ENCODE assay signal across 20 mouse cellular contexts in genomic region chr14:48836071-48836470, GRCm38 (mm10).
DNase-seq lines count a peak whose midpoint lies in the region; TF ChIP-seq lines count a peak whose summit lies in the region.
"Had no signal": no experiment of that assay in that cellular context is flagged by ENCODE, and none has a peak within 500 bp of the region (broad histone marks: within the 10 kb centered on the region; RNA-seq: fewer than 3 reads in every experiment).

No protein-coding gene starts in this region.

- intact Hi-C loops in heart, postnatal 14 days (cut with DNase I), result no loop called here
- intact Hi-C loops in left cerebral cortex, postnatal 4 days (cut with DNase I), result no loop called here

- peak; percentile 45 for DNase-seq in heart, adult 11 months
- DNase-seq in heart, postnatal 14 days, result no peak
- DNase-seq in kidney, postnatal 14 days, result peak; percentile 3
- DNase-seq in kidney, postnatal 25 days, result no peak
- DNase-seq in 3T3-L1 (ENCODE audit: low read depth, low spot score), result peak; percentile 3
- peak; percentile 50 for DNase-seq in brain, embryonic 14.5 days (ENCODE audit: low read depth)
- no peak for DNase-seq in left cerebral cortex, postnatal 4 days
- DNase-seq in ovary, adult 18-20 months (ENCODE audit: low spot score), result no peak
- DNase-seq: adrenal gland, postnatal 10 days; adrenal gland, postnatal 36 days; cerebellum, adult 11 months; cerebellum, adult 8-10 months; cerebellum, postnatal 10 days; cerebellum, postnatal 36 days; embryo, embryonic 11 days; gastrocnemius, adult 2 months; gastrocnemius, postnatal 14 days; heart, adult 18-20 months; heart, postnatal 10 days; heart, postnatal 4 days had no signal

- no peak for TF ChIP-seq CTCF in brain, embryonic 14.5 days (IDR thresholded peaks at IDR 0.05; ENCODE audit: borderline replicate concordance, extremely low read depth, insufficient read depth, insufficient read length)

- no peak for TF ChIP-seq POLR2A in brain, embryonic 14.5 days (IDR thresholded peaks at IDR 0.05; ENCODE audit: borderline replicate concordance, extremely low read depth, insufficient read depth, insufficient read length, poor library complexity, severe bottlenecking)

Comparison
In these comparisons a context has a peak if more than half of its experiments do, and no peak if none do; other contexts are left out.
1. DNase-seq: peak in heart, adult 11 months (single experiment), kidney, postnatal 14 days (single experiment), 3T3-L1 (single experiment) and brain, embryonic 14.5 days (single experiment); none in heart, postnatal 14 days (0 of 2), kidney, postnatal 25 days (0 of 2), left cerebral cortex, postnatal 4 days (single experiment) and ovary, adult 18-20 months (single experiment).